Mouse (Mus musculus): ENCODE measurements at regions not wholly inside any gene's neighbourhood (a gene's known extent, or its start where the extent isn't known, plus 50 kb on each side); places are given as distances from the start of the nearest gene placed in this dataset.
"Not testable (repeated sequence)": the region's sequence is repeated elsewhere in the genome, so short reads cannot be mapped to it uniquely, and the experiment has no call there.

DNA sequence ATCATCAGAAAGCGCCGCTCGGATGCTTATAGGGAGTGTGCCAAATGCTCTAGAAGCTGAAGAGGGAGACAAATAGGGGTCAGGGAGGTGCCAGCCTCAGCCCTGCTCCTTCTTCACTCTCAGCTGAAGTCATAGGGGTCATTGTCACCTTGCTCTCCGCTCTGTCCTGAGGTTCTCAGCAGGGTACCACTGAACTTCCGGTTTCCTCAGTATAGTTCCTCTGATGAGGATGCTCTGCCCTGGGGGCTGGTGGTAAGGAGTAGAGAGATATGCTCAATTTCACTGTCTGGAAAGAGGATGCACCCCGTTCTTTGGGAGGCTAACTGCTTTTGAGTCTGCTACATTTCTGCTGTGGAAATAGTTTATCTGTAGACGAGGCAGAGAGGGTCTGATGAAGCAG, 211.4 kb downstream of the Zfp619 start:
- 64% methylated on average over 7 of the region's 7 CpGs for WGBS
- H3K4me2 ChIP-seq, result no peak overlapping the region
- DNase-seq (no peak), ATAC-seq (ENCODE audit: insufficient read depth) (no peak)
- no peaks in the 10 kb centered on the region for H3K36me3 ChIP-seq (ENCODE audit: insufficient read depth)
- H3K9ac ChIP-seq, result no peak overlapping the region
- no peaks in the 10 kb centered on the region for H3K27me3 ChIP-seq (ENCODE audit: insufficient read depth, low read length)
- no peaks in the 10 kb centered on the region for H3K9me3 ChIP-seq (ENCODE audit: low read depth, low read length)
- no peak overlapping the region for H3K4me3 ChIP-seq (ENCODE audit: low read depth, low read length)
- H3K27ac ChIP-seq (ENCODE audit: low read depth), result no peak overlapping the region
- TF ChIP-seq CTCF (IDR thresholded peaks at IDR 0.05; ENCODE audit: low read depth), result no peak
- H3K4me1 ChIP-seq (ENCODE audit: insufficient read depth), result no peaks in the 10 kb centered on the region

DNA sequence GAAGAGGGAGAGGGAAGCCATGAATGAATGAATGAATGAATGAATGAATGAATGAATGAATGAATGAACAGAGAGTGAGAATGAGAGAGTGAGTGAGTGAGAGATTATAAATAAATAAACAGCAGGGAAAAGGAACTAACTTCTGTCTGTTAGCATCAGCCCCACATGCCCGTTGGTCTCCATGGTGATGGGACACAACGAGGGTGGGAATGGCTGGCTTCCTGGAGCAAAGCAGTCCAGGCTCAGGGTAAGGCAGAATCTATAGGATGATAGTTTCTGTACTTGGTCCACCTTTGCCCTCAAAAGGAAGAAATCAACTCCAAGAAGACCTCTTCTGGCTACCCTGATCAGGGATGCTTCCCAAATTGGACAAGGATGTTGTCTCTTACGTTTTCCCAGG, 212.2 kb downstream of the Zfp619 start:
- H3K9me3 ChIP-seq (ENCODE audit: low read depth, low read length), result no peaks in the 10 kb centered on the region

GRCm38 (mm10) chr7:39732790-39733189, 215.2 kb downstream of the Zfp619 start:
- Histone ChIP-seq H3K4me3 (ENCODE audit: low read depth, low read length) (no peak overlapping the region), H3K9me3 (ENCODE audit: low read depth, low read length) (no peaks in the 10 kb centered on the region), H3K9ac (no peak overlapping the region), H3K4me1 (ENCODE audit: insufficient read depth) (no peaks in the 10 kb centered on the region), H3K36me3 (ENCODE audit: insufficient read depth) (no peaks in the 10 kb centered on the region), H3K27me3 (ENCODE audit: insufficient read depth, low read length) (no peaks in the 10 kb centered on the region), H3K27ac (ENCODE audit: low read depth) (no peak overlapping the region), H3K4me2 (no peak overlapping the region)
- WGBS, result 52% methylated on average over 1 of the region's 1 CpGs
- DNase-seq (no peak), ATAC-seq (ENCODE audit: insufficient read depth) (no peak)
- no peak for TF ChIP-seq CTCF (IDR thresholded peaks at IDR 0.05; ENCODE audit: low read depth)

More for the DNA sequence above, 212.2 kb downstream of the Zfp619 start:
- no peaks in the 10 kb centered on the region for H3K4me1 ChIP-seq (ENCODE audit: insufficient read depth)
- 48% methylated on average over 3 of the region's 3 CpGs for WGBS
- ATAC-seq (ENCODE audit: insufficient read depth) (no peak), DNase-seq (no peak)
- no peaks in the 10 kb centered on the region for H3K36me3 ChIP-seq (ENCODE audit: insufficient read depth)
- no peak overlapping the region for H3K4me3 ChIP-seq (ENCODE audit: low read depth, low read length)
- H3K9ac ChIP-seq, result no peak overlapping the region
- no peak overlapping the region for H3K27ac ChIP-seq (ENCODE audit: low read depth)
- no peak for TF ChIP-seq CTCF (IDR thresholded peaks at IDR 0.05; ENCODE audit: low read depth)
- no peak overlapping the region for H3K4me2 ChIP-seq
- H3K27me3 ChIP-seq (ENCODE audit: insufficient read depth, low read length), result no peaks in the 10 kb centered on the region

GRCm38 (mm10) chr7:39748395-39748794, 230.8 kb downstream of the Zfp619 start:
- H3K9me3 ChIP-seq (ENCODE audit: low read depth, low read length); H3K9ac ChIP-seq; DNase-seq; ATAC-seq (ENCODE audit: insufficient read depth); H3K4me3 ChIP-seq (ENCODE audit: low read depth, low read length); H3K4me1 ChIP-seq (ENCODE audit: insufficient read depth); H3K36me3 ChIP-seq (ENCODE audit: insufficient read depth); H3K4me2 ChIP-seq; H3K27me3 ChIP-seq (ENCODE audit: insufficient read depth, low read length); H3K27ac ChIP-seq (ENCODE audit: low read depth): not testable (repeated sequence)

DNA sequence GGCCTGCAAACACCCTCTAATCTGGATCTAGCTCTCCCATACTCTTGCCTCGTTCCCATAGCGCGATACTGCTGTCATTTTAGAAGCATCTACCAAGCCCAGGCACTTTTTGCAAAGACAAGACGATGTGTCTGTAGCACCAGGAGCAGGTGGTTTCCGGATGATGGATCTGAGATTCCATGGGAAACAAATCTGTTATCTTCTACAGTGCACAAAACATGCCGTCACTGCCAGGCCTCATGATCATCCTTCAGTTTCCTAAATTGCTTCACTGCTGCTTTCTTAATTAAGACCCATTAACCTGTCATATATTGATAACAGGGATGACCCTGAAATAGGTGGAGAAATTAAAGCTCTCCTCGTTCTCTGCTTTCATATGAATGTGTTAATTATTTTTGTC, 232.9 kb downstream of the Zfp619 start:
- DNase-seq (no peak), ATAC-seq (ENCODE audit: insufficient read depth) (no peak)
- 69% methylated on average over 7 of the region's 7 CpGs for WGBS
- Histone ChIP-seq H3K9ac (no peak overlapping the region), H3K4me2 (no peak overlapping the region), H3K9me3 (ENCODE audit: low read depth, low read length) (no peaks in the 10 kb centered on the region), H3K36me3 (ENCODE audit: insufficient read depth) (no peaks in the 10 kb centered on the region), H3K4me3 (ENCODE audit: low read depth, low read length) (no peak overlapping the region), H3K27ac (ENCODE audit: low read depth) (no peak overlapping the region), H3K4me1 (ENCODE audit: insufficient read depth) (no peaks in the 10 kb centered on the region), H3K27me3 (ENCODE audit: insufficient read depth, low read length) (no peaks in the 10 kb centered on the region)
- TF ChIP-seq CTCF (IDR thresholded peaks at IDR 0.05; ENCODE audit: low read depth), result no peak

GRCm38 (mm10) chr7:39764366-39764765, 246.8 kb downstream of the Zfp619 start:
- DNase-seq (no peak), ATAC-seq (ENCODE audit: insufficient read depth) (no peak)
- WGBS, result 77% methylated on average over 2 of the region's 2 CpGs
- no peak for TF ChIP-seq CTCF (IDR thresholded peaks at IDR 0.05; ENCODE audit: low read depth)
- Histone ChIP-seq H3K9ac (no peak overlapping the region), H3K27ac (ENCODE audit: low read depth) (no peak overlapping the region), H3K4me3 (ENCODE audit: low read depth, low read length) (no peak overlapping the region), H3K36me3 (ENCODE audit: insufficient read depth) (no peaks in the 10 kb centered on the region), H3K9me3 (ENCODE audit: low read depth, low read length) (no peaks in the 10 kb centered on the region), H3K27me3 (ENCODE audit: insufficient read depth, low read length) (no peaks in the 10 kb centered on the region), H3K4me2 (no peak overlapping the region), H3K4me1 (ENCODE audit: insufficient read depth) (no peaks in the 10 kb centered on the region)

DNA sequence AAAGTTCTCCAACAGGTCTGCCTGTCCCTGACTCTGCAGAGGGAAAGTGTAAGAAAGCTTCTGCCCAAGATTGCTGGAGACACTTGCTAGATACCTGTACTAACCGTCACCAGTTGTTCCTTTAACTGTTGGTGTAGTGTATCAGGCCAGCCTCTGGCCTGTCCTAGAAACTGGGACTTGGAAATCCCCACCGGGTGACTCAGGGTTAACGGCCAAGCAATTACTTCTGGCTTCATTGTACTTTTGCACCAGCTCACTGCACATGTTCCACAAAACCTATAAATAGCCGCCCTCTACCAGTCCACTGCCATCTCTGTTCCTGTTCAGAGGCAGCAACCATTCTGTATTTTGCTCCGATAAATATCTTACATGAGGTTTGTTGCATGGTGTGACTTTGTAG, 247.5 kb downstream of the Zfp619 start:
- Histone ChIP-seq H3K4me3 (ENCODE audit: low read depth, low read length) (no peak overlapping the region), H3K27ac (ENCODE audit: low read depth) (no peak overlapping the region), H3K4me2 (no peak overlapping the region), H3K36me3 (ENCODE audit: insufficient read depth) (no peaks in the 10 kb centered on the region), H3K4me1 (ENCODE audit: insufficient read depth) (no peaks in the 10 kb centered on the region), H3K27me3 (ENCODE audit: insufficient read depth, low read length) (no peaks in the 10 kb centered on the region), H3K9me3 (ENCODE audit: low read depth, low read length) (no peaks in the 10 kb centered on the region), H3K9ac (no peak overlapping the region)
- no peak for TF ChIP-seq CTCF (IDR thresholded peaks at IDR 0.05; ENCODE audit: low read depth)
- DNase-seq, result no peak
- no peak for ATAC-seq (ENCODE audit: insufficient read depth)
- WGBS, result 87% methylated on average over 5 of the region's 5 CpGs

GRCm38 (mm10) chr7:39773291-39773690, 255.7 kb downstream of the Zfp619 start:
- no peaks in the 10 kb centered on the region for H3K9me3 ChIP-seq (ENCODE audit: low read depth, low read length)
- H3K4me3 ChIP-seq (ENCODE audit: low read depth, low read length), result no peak overlapping the region
- H3K36me3 ChIP-seq (ENCODE audit: insufficient read depth), result no peaks in the 10 kb centered on the region
- 88% methylated on average over 6 of the region's 6 CpGs for WGBS
- no peak overlapping the region for H3K4me2 ChIP-seq
- H3K4me1 ChIP-seq (ENCODE audit: insufficient read depth), result no peaks in the 10 kb centered on the region
- H3K27ac ChIP-seq (ENCODE audit: low read depth), result no peak overlapping the region
- ATAC-seq (ENCODE audit: insufficient read depth), result no peak
- DNase-seq, result no peak
- no peaks in the 10 kb centered on the region for H3K27me3 ChIP-seq (ENCODE audit: insufficient read depth, low read length)
- H3K9ac ChIP-seq, result no peak overlapping the region
- no peak for TF ChIP-seq CTCF (IDR thresholded peaks at IDR 0.05; ENCODE audit: low read depth)
